In the genomic region with DNA sequence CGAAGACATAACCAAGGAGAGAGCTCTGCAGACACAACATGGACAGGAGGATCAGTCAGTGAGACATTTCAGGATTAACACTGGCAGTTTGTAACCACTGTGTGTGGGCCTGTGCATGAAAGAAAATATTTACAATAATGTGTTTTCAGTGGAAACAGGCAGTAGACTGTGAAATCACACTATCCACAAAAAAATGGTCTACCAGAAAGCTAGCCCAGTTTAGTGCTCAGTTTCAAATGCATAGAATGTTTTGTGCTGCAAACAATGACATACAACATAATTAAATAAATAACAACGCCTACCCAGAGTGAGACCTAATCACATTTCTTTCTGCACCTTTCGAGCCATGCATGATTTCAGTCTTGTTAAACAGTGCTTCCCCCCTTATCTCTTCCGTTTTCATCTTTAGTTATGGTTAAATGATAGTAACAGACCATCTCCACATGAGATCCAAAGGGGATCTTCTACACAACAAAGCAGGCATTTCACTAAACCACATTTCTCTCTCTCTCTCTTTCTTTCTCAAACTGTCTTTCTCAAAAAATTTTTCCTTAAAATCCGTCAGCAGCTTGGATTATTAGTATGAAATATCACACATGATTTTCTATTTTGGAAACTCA, we compare ENCODE assay signal across 24 mouse cellular contexts. TPM values are rescaled to one million over a fixed set of nuclear protein-coding genes. Genes with fewer than 3 reads are reported as not detected.
A peak's percentile ranks its signal among the peaks of the same experiment; 100 is the strongest.
DNase-seq lines count a peak whose midpoint lies in the region; TF ChIP-seq lines count a peak whose summit lies in the region.
"Had no signal": no experiment of that assay in that cellular context is flagged by ENCODE, and none has a peak within 500 bp of the region (broad histone marks: within the 10 kb centered on the region; RNA-seq: fewer than 3 reads in every experiment).

No protein-coding gene starts in this region.

- no peak for TF ChIP-seq CTCF in layer of hippocampus, adult 2 months (conservative IDR thresholded peaks at IDR 0.05)

- no peak overlapping the region for H3K4me3 ChIP-seq in layer of hippocampus, adult 2 months
- H3K4me3 ChIP-seq: embryonic facial prominence, embryonic 15.5 days; heart, embryonic 15.5 days; left cerebral cortex, adult 2 months; limb, embryonic 10.5 days had no signal

- DNase-seq in embryo, embryonic 10.5 days (ENCODE audit: low spot score): peak; percentile 48
- DNase-seq in embryo, embryonic 11 days: no peak
- peak; percentile 43 for DNase-seq in retina, postnatal 1 day
- DNase-seq in retina, embryonic 14.5 days (ENCODE audit: low spot score): no peak
- peak; percentile 29 for DNase-seq in neural tube, embryonic 10.5 days (ENCODE audit: extremely low spot score, low spot score)
- DNase-seq in layer of hippocampus, adult 2 months (ENCODE audit: low spot score in 2 of 2): no peak
- DNase-seq in heart, postnatal 4 days: no peak
- DNase-seq in spleen, postnatal 4 days (ENCODE audit: low spot score in 2 of 2): no peak
- DNase-seq: adrenal gland, postnatal 10 days; cerebellum, adult 9-11 months; gastrocnemius, postnatal 10 days; heart, adult 18-20 months; kidney, adult 18-20 months; kidney, postnatal 14 days; layer of hippocampus, adult 9-11 months; liver, postnatal 0 days; lung, postnatal 10 days; thymus, postnatal 36 days had no signal

- no peak overlapping the region for H3K27ac ChIP-seq in layer of hippocampus, adult 2 months
- H3K27ac ChIP-seq: embryonic facial prominence, embryonic 15.5 days; heart, embryonic 15.5 days; left cerebral cortex, adult 2 months; limb, embryonic 10.5 days had no signal

RNA-seq across cellular contexts. Expression of gene Pou4f1, which starts 4.1 kb away (rescaled TPM):
- total RNA-seq in layer of hippocampus, adult 2 months (2021): not detected
- total RNA-seq in heart, postnatal 4 days (2021): under 1 TPM; 0.23 to 0.24 TPM
- total RNA-seq: hematopoietic stem cell, adult 5-6 weeks; left cerebral cortex, adult 2 months; liver, adult 2 months had no signal

RNA-seq across cellular contexts. Expression of gene Rnf219, which starts 58.7 kb away (rescaled TPM):
- 10 to 100 TPM; 14.8 to 15.7 TPM for total RNA-seq in layer of hippocampus, adult 2 months (2021)
- total RNA-seq in heart, postnatal 4 days (2021): 10 to 100 TPM; 10.3 to 12.6 TPM

Comparison
In these comparisons a context has a peak if more than half of its experiments do, and no peak if none do; other contexts are left out.
1. DNase-seq: peak in embryo, embryonic 10.5 days (single experiment), retina, postnatal 1 day (single experiment) and neural tube, embryonic 10.5 days (single experiment); none in embryo, embryonic 11 days (single experiment), retina, embryonic 14.5 days (single experiment), layer of hippocampus, adult 2 months (0 of 2), heart, postnatal 4 days (single experiment) and spleen, postnatal 4 days (0 of 2).